Mouse (Mus musculus) E14TG2a.4 (cell line): Measurements from ENCODE around the gene B4galnt3.
A peak's percentile ranks its signal among the peaks of the same experiment; 100 is the strongest.

Experiments
- H3K27me3 ChIP-seq: 2 replicates; pipeline ENCODE4 v1.6.1; 2014; ENCODE audit warnings: low read length, control low read depth; ENCODE audit not compliant: insufficient read depth
- H3K36me3 ChIP-seq: 2 replicates; pipeline ENCODE4 v1.6.1; 2014; ENCODE audit warnings: low read length, control low read depth; ENCODE audit not compliant: insufficient read depth
- H3K4me1 ChIP-seq: replicated peaks from 2 replicates; pipeline ENCODE4 v1.6.1; 2014; ENCODE audit warnings: low read depth, low read length, control low read depth
- H3K4me3 ChIP-seq: replicated peaks from 2 replicates; pipeline ENCODE4 v1.5.1; 2014; ENCODE audit warnings: mild to moderate bottlenecking, low read length
- H3K9me3 ChIP-seq: 2 replicates; pipeline ENCODE4 v1.6.1; 2014; ENCODE audit warnings: low read length, control low read depth
- CTCF ChIP-seq: conservative IDR thresholded peaks from 2 replicates; pipeline ENCODE4 v1.5.1; 2014; ENCODE audit warnings: low read length
- NANOG ChIP-seq: IDR thresholded peaks from 2 replicates; pipeline ENCODE4 v1.6.1; 2014; ENCODE audit warnings: borderline replicate concordance, low read length, mixed read lengths
- POU5F1 ChIP-seq: IDR thresholded peaks from 2 replicates; pipeline ENCODE4 v1.6.1; 2014; ENCODE audit warnings: low read length, borderline replicate concordance

Gene B4galnt3

GRCm38 (mm10) chr6:120227068-120227467, 67.3 kb downstream of the B4galnt3 start:
- Histone ChIP-seq H3K4me1 (peaks cover 90% of the 10 kb centered on the region), H3K27me3 (no peaks in the 10 kb centered on the region), H3K4me3 (no peak overlapping the region), H3K9me3 (no peaks in the 10 kb centered on the region), H3K36me3 (peaks cover 57% of the 10 kb centered on the region)
- no peak for TF ChIP-seq NANOG
- no peak for TF ChIP-seq POU5F1
- TF ChIP-seq CTCF = no peak

DNA sequence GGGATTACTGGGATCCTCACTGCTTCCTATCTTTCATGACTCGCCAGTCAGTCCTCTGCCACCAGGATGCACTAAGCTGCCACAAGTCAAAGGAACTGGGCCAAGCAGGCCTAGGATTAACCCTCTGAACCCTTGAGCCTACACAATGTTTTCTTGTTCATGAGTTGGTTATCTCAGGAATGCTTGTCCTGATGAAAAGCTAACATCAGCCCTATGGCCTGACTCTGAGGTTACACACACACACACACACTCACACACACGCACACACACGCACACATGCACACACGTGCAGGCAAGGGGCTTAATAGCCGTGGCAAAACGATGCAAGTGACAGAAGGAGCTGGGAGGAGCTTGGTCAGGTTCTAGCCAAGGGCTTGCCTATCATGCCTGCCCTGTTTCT, 69.0 kb downstream of the B4galnt3 start:
- Histone ChIP-seq H3K9me3 (no peaks in the 10 kb centered on the region), H3K36me3 (peaks cover 58% of the 10 kb centered on the region), H3K4me1 (peaks cover 76% of the 10 kb centered on the region), H3K27me3 (no peaks in the 10 kb centered on the region), H3K4me3 (no peak overlapping the region)
- TF ChIP-seq CTCF (no peak), POU5F1 (no peak), NANOG (no peak)

DNA sequence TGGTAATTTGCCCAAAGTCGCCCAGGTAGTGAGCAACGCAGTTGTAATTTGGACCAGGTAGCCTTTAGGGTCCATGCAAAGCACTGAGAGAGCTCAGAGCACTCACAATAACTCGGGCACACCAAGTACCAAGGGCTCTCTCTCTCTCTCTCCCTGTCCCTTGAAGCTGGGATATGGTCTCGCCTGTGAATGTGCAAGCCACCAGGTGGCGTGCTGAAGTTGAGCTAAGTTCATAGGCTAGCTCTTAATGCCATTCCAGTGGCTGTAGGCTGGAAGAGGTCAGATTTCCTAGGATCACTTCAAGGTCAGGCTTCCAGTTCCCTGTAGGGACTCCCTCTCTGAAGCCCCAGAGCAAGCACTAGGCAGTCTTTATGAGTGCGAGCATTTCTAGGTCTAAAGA, 71.7 kb downstream of the B4galnt3 start:
- Histone ChIP-seq H3K4me3 (no peak overlapping the region), H3K4me1 (peaks cover 57% of the 10 kb centered on the region), H3K27me3 (no peaks in the 10 kb centered on the region), H3K9me3 (no peaks in the 10 kb centered on the region), H3K36me3 (peaks cover 80% of the 10 kb centered on the region)
- TF ChIP-seq NANOG (no peak), POU5F1 (no peak), CTCF (peak; percentile 60)

- no peak overlapping the region for H3K4me3 ChIP-seq
- H3K9me3 ChIP-seq = no peaks in the 10 kb centered on the region
- no peaks in the 10 kb centered on the region for H3K27me3 ChIP-seq
- TF ChIP-seq NANOG = no peak
- TF ChIP-seq CTCF = no peak
- no peak for TF ChIP-seq POU5F1
- peaks cover 39% of the 10 kb centered on the region for H3K4me1 ChIP-seq
- peaks cover 86% of the 10 kb centered on the region for H3K36me3 ChIP-seq
Observed at GRCm38 (mm10) chr6:120219281-120219680, 75.1 kb downstream of the B4galnt3 start.

DNA sequence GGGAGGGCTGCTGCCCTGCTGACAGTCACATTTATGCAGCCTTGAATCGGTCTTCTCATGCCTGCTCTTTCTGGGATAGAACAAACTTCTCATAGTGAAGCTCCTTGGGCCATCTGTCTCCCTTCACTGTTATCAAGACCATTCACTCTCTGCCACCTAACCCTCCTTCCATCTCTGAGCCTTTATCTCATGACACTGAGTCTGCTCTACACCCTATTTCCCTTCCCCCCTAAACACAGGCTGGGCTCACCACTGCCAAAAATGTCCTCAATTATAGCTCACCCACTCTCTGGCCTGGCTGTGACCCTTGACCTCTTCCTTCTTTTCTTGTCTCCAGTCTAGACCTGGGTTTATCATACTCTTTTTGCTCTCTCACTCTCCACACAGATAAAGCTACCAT, 77.7 kb downstream of the B4galnt3 start:
- TF ChIP-seq CTCF (no peak), NANOG (no peak), POU5F1 (no peak)
- Histone ChIP-seq H3K36me3 (peaks cover 80% of the 10 kb centered on the region), H3K4me1 (peaks cover 23% of the 10 kb centered on the region), H3K27me3 (no peaks in the 10 kb centered on the region), H3K9me3 (no peaks in the 10 kb centered on the region), H3K4me3 (no peak overlapping the region)

DNA sequence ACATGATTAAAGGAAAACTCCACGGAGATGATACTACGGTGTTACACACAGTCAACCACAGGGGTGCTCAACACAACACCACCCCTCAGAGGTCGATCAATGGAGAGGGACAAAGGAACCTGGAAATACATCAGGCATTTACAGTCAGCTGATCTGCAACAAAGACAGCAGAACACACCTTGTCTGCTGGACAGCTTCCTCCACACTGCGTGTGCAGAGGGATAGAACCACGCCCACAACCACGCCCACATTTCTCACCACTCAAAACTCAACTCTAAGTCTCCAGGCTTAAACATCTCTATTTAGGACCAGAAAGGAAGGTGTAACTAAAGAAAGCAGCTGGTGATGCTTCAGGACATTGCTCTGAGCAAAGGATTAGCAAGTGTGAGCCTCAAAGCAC, 82.8 kb downstream of the B4galnt3 start:
- H3K4me3 ChIP-seq = no peak overlapping the region
- H3K4me1 ChIP-seq = peaks cover 30% of the 10 kb centered on the region
- no peaks in the 10 kb centered on the region for H3K9me3 ChIP-seq
- H3K36me3 ChIP-seq = peaks cover 79% of the 10 kb centered on the region
- TF ChIP-seq POU5F1 = no peak
- TF ChIP-seq NANOG = no peak
- no peaks in the 10 kb centered on the region for H3K27me3 ChIP-seq

DNA sequence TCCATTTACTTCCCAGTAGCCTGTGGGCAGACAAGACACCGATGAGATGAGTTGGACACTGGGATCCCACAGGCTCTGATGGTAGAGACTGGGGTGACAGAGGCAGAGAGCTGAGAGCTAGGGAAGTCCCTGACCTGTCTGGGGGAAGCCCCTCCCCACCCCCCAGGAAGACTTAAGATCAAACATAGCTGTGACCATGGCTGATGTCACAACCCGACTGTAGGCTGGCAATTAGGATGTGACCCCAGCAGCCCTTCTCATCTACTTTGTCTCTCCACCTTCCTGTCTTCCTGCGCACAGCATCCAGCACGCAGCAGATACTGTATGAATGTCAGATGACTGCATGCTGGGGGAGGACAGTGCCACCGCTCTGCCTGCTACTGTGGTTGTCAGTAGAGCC, 87.8 kb downstream of the B4galnt3 start:
- H3K9me3 ChIP-seq = no peaks in the 10 kb centered on the region
- H3K4me3 ChIP-seq = no peak overlapping the region
- H3K36me3 ChIP-seq = peaks cover 86% of the 10 kb centered on the region
- H3K4me1 ChIP-seq = peaks cover 49% of the 10 kb centered on the region
- H3K27me3 ChIP-seq = no peaks in the 10 kb centered on the region
- TF ChIP-seq CTCF (no peak), POU5F1 (no peak), NANOG (no peak)

DNA sequence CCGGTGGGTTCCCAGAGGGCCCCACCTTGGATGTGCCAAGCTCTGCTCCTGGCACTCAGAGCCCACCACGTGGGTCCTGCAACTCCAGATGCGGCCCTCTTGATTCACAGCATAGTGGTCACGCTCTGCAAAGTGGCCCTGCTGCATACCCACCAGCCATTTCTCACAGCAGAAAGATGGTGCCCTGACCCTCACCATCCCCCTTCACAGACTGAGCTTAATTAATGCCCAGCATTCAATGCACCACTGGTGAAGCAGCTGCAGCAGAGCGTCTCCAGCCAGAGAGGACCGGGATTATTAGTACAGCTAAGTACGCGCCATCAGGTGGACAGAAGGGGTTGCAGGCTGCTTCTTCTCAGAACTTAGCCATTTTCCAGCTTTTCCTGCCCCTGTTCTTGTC, 92.0 kb downstream of the B4galnt3 start:
- Histone ChIP-seq H3K9me3 (no peaks in the 10 kb centered on the region), H3K4me3 (no peak overlapping the region), H3K4me1 (peaks cover 78% of the 10 kb centered on the region), H3K36me3 (peaks cover 47% of the 10 kb centered on the region), H3K27me3 (no peaks in the 10 kb centered on the region)
- no peak for TF ChIP-seq POU5F1
- TF ChIP-seq CTCF = no peak
- no peak for TF ChIP-seq NANOG

DNA sequence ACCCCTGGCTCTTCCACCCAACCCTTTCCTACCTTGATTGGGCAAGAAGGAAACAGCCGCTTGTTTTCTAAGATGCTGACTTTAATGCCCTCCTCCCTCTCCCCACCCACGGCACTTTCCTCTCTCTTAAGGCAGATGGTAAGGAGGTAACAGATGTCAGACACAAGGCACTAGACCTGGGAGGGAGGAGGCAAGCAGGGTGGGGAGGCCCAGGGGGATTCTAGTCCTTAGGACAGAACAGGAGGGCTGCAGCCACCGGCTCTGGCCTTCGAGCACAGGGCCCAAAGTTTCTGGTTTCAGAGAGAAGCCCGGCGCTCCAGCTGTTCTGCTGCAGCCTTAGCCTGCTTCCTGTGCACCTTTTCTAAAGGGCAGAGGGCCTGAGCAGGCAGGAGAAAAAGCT, 92.4 kb downstream of the B4galnt3 start:
- Histone ChIP-seq H3K36me3 (peaks cover 42% of the 10 kb centered on the region), H3K4me1 (peaks cover 78% of the 10 kb centered on the region), H3K27me3 (no peaks in the 10 kb centered on the region), H3K4me3 (no peak overlapping the region), H3K9me3 (no peaks in the 10 kb centered on the region)
- TF ChIP-seq POU5F1 (no peak), CTCF (no peak), NANOG (no peak)

GRCm38 (mm10) chr6:120199638-120200394, 94.5 kb downstream of the B4galnt3 start:
- Histone ChIP-seq H3K27me3 (no peaks in the 10 kb centered on the region), H3K4me1 (peaks cover 79% of the 10 kb centered on the region), H3K36me3 (peaks cover 22% of the 10 kb centered on the region), H3K9me3 (no peaks in the 10 kb centered on the region), H3K4me3 (peak overlapping the region; percentile 35; the same call in 1 of the 2 replicates)
- TF ChIP-seq NANOG (no peak), POU5F1 (no peak), CTCF (peak; percentile 28)
